Mouse (Mus musculus): Measurements from ENCODE around the gene Dyrk1a. TPM values are rescaled to one million over a fixed set of nuclear protein-coding genes. Genes with fewer than 3 reads are reported as not detected.
A peak's percentile ranks its signal among the peaks of the same experiment; 100 is the strongest.

Dyrk1a gene
- total and polyA plus RNA-seq, 3 experiments: 28.2 to 80.5 (median 74.0) TPM

- Histone ChIP-seq H3K9ac (ENCODE audit: low read depth, low read length) (no peak overlapping the region), H3K27ac (no peak overlapping the region), H3K79me2 (replicated peaks; ENCODE audit: control insufficient read depth, insufficient read depth, low read length) (no peaks in the 10 kb centered on the region), H3K4me3 (no peak overlapping the region), H3K36me3 (ENCODE audit: control insufficient read depth, insufficient read depth, low read length) (no peaks in the 10 kb centered on the region), H3K27me3 (ENCODE audit: control insufficient read depth, insufficient read depth, low read length) (no peaks in the 10 kb centered on the region), H3K4me1 (ENCODE audit: control insufficient read depth, insufficient read depth, low read length) (peaks cover 7% of the 10 kb centered on the region)
- WGBS: 60% methylated on average over 7 of the region's 7 CpGs
- intact Hi-C loops (cut with DNase I): no loop called here
- TF ChIP-seq POLR2A (IDR thresholded peaks at IDR 0.05; ENCODE audit: insufficient read depth, low read depth, low read length): no peak
- no peak for TF ChIP-seq CTCF (IDR thresholded peaks at IDR 0.05)
- no peak for TF ChIP-seq EP300 (IDR thresholded peaks at IDR 0.05; ENCODE audit: insufficient read depth, low read depth, low read length)
- no peak for DNase-seq
Measured at GRCm38 (mm10) chr16:94720476-94721153, 150.8 kb downstream of the Dyrk1a start.

GRCm38 (mm10) chr16:94721549-94722006 lies 151.8 kb downstream of the Dyrk1a start:
- Histone ChIP-seq H3K27ac (peak overlapping the region; percentile 71), H3K4me3 (no peak overlapping the region), H3K9ac (ENCODE audit: low read depth, low read length) (peak overlapping the region; percentile 22; the same call in 1 of the 2 replicates), H3K4me1 (ENCODE audit: control insufficient read depth, insufficient read depth, low read length) (peaks cover 7% of the 10 kb centered on the region), H3K36me3 (ENCODE audit: control insufficient read depth, insufficient read depth, low read length) (no peaks in the 10 kb centered on the region), H3K27me3 (ENCODE audit: control insufficient read depth, insufficient read depth, low read length) (no peaks in the 10 kb centered on the region), H3K79me2 (replicated peaks; ENCODE audit: control insufficient read depth, insufficient read depth, low read length) (no peaks in the 10 kb centered on the region)
- peak in 1 of 2 experiments; percentile 52 for DNase-seq
- intact Hi-C loops (cut with DNase I): no loop called here
- TF ChIP-seq POLR2A (IDR thresholded peaks at IDR 0.05; ENCODE audit: insufficient read depth, low read depth, low read length) (no peak), EP300 (IDR thresholded peaks at IDR 0.05; ENCODE audit: insufficient read depth, low read depth, low read length) (0 out of 2 replicates have a peak, but pooled peaks have one; percentile 46)
- WGBS: 33% methylated on average over 10 of the region's 10 CpGs

- Histone ChIP-seq H3K9ac (ENCODE audit: low read depth, low read length) (no peak overlapping the region), H3K36me3 (ENCODE audit: control insufficient read depth, insufficient read depth, low read length) (no peaks in the 10 kb centered on the region), H3K79me2 (replicated peaks; ENCODE audit: control insufficient read depth, insufficient read depth, low read length) (no peaks in the 10 kb centered on the region), H3K4me3 (no peak overlapping the region), H3K4me1 (ENCODE audit: control insufficient read depth, insufficient read depth, low read length) (peaks cover 7% of the 10 kb centered on the region), H3K27me3 (ENCODE audit: control insufficient read depth, insufficient read depth, low read length) (no peaks in the 10 kb centered on the region), H3K27ac (no peak overlapping the region; the same call in 1 of the 2 replicates)
- intact Hi-C loops (cut with DNase I): no loop called here
- DNase-seq: no peak
- 72% methylated on average over 12 of the region's 12 CpGs for WGBS
- TF ChIP-seq EP300 (IDR thresholded peaks at IDR 0.05; ENCODE audit: insufficient read depth, low read depth, low read length) (no peak), CTCF (IDR thresholded peaks at IDR 0.05) (no peak), POLR2A (IDR thresholded peaks at IDR 0.05; ENCODE audit: insufficient read depth, low read depth, low read length) (no peak)
Measured at GRCm38 (mm10) chr16:94722936-94723335, 153.1 kb downstream of the Dyrk1a start.

DNA sequence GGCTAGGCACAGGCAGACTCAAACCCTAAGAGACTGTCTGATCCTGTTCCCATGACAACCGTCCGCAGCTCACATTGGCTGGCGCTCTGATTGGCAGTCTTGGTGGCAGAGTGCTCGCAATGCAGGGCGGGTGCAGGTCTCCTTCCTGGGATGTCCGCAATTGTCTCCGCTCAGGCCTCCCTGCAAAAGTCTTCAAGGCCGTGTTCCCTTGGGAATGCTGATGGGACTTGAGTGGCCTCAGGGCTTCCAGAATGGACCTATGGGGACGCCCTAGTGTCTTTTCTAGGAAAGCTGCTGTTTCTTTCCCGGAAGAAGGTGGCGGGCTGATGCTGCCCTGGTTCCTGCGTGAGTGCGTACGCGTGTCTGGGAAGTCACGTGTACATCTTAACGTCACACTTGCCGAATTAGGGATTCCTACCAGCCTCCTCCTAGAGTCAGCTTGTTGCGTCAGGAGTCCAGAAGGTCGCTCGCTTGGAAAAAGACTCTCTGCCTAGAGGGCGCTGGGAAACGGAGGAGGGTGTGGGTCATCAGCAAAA lies 154.3 kb downstream of the Dyrk1a start:
- peaks cover 7% of the 10 kb centered on the region for H3K4me1 ChIP-seq (ENCODE audit: control insufficient read depth, insufficient read depth, low read length)
- H3K27ac ChIP-seq: peak overlapping the region; percentile 77
- intact Hi-C loops (cut with DNase I): no loop called here
- peak; percentile 72 to 88 for DNase-seq
- no peaks in the 10 kb centered on the region for H3K79me2 ChIP-seq (replicated peaks; ENCODE audit: control insufficient read depth, insufficient read depth, low read length)
- no peaks in the 10 kb centered on the region for H3K36me3 ChIP-seq (ENCODE audit: control insufficient read depth, insufficient read depth, low read length)
- peak overlapping the region; percentile 51 for H3K9ac ChIP-seq (ENCODE audit: low read depth, low read length)
- under 1% methylated on average over 23 of the region's 23 CpGs for WGBS
- peak overlapping the region; percentile 54 for H3K4me3 ChIP-seq
- no peaks in the 10 kb centered on the region for H3K27me3 ChIP-seq (ENCODE audit: control insufficient read depth, insufficient read depth, low read length)
- TF ChIP-seq EP300 (IDR thresholded peaks at IDR 0.05; ENCODE audit: insufficient read depth, low read depth, low read length) (peak; percentile 59; the same call in 1 of the 2 replicates), POLR2A (IDR thresholded peaks at IDR 0.05; ENCODE audit: insufficient read depth, low read depth, low read length) (peak; percentile 26), CTCF (IDR thresholded peaks at IDR 0.05) (peak; percentile 23; the same call in 1 of the 2 replicates)

GRCm38 (mm10) chr16:94724747-94725211 lies 155.0 kb downstream of the Dyrk1a start:
- WGBS: 4% methylated on average over 18 of the region's 18 CpGs
- Histone ChIP-seq H3K36me3 (ENCODE audit: control insufficient read depth, insufficient read depth, low read length) (no peaks in the 10 kb centered on the region), H3K9ac (ENCODE audit: low read depth, low read length) (peak overlapping the region; percentile 51), H3K4me1 (ENCODE audit: control insufficient read depth, insufficient read depth, low read length) (peaks cover 7% of the 10 kb centered on the region), H3K27me3 (ENCODE audit: control insufficient read depth, insufficient read depth, low read length) (no peaks in the 10 kb centered on the region), H3K79me2 (replicated peaks; ENCODE audit: control insufficient read depth, insufficient read depth, low read length) (no peaks in the 10 kb centered on the region), H3K27ac (peak overlapping the region; percentile 77), H3K4me3 (peak overlapping the region; percentile 54)
- peak; percentile 19 to 31 for DNase-seq
- TF ChIP-seq EP300 (IDR thresholded peaks at IDR 0.05; ENCODE audit: insufficient read depth, low read depth, low read length) (no peak), CTCF (IDR thresholded peaks at IDR 0.05) (no peak), POLR2A (IDR thresholded peaks at IDR 0.05; ENCODE audit: insufficient read depth, low read depth, low read length) (no peak)
- intact Hi-C loops (cut with DNase I): no loop called here

DNA sequence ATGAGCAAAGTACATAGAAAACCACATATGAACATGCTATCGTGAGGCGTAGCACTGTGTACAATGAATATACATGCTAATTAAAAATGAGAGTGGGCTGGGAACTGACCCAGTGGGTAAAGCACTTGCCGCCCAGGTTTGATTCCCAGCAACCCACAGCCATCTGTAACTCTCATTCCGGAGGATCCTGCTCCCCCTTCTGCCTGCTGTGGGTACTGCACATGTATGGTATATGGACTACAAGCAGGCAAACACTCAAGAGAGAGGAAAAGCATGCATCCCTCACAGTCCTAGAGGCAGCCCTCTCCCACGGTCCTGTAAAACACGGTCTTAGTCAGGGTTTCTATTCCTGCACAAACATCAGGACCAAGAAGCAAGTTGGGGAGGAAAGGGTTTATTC lies 159.4 kb downstream of the Dyrk1a start:
- peaks cover 4% of the 10 kb centered on the region for H3K4me1 ChIP-seq (ENCODE audit: control insufficient read depth, insufficient read depth, low read length)
- no peaks in the 10 kb centered on the region for H3K79me2 ChIP-seq (replicated peaks; ENCODE audit: control insufficient read depth, insufficient read depth, low read length)
- no peak overlapping the region for H3K27ac ChIP-seq
- WGBS: 88% methylated on average over 6 of the region's 6 CpGs
- no peaks in the 10 kb centered on the region for H3K27me3 ChIP-seq (ENCODE audit: control insufficient read depth, insufficient read depth, low read length)
- intact Hi-C loops (cut with DNase I): no loop called here
- no peak overlapping the region for H3K4me3 ChIP-seq
- no peak overlapping the region for H3K9ac ChIP-seq (ENCODE audit: low read depth, low read length)
- TF ChIP-seq CTCF (IDR thresholded peaks at IDR 0.05): peak; percentile 18; the same call in 1 of the 2 replicates
- no peak for TF ChIP-seq POLR2A (IDR thresholded peaks at IDR 0.05; ENCODE audit: insufficient read depth, low read depth, low read length)
- DNase-seq: no peak
- no peaks in the 10 kb centered on the region for H3K36me3 ChIP-seq (ENCODE audit: control insufficient read depth, insufficient read depth, low read length)

Data from heart, adult 2 months (tissue).